Mouse (Mus musculus): ENCODE results near the gene Gm28048.

Gene Gm28048

GRCm38 (mm10) chr11:22861315-22861714 is 120.6 kb downstream of the Gm28048 start:
- DNase-seq (ENCODE audit: low read depth in 2 of 2, low spot score in 2 of 2) = no peak

- no peak for DNase-seq (ENCODE audit: low read depth in 2 of 2, low spot score in 2 of 2)
Observed at GRCm38 (mm10) chr11:22860335-22861227, 121.3 kb downstream of the Gm28048 start, which contains the start of gene B3gnt2. Gene B3gnt2 (minus strand): TSS chr11:22860961.

- peak; percentile 73 to 83 for DNase-seq (ENCODE audit: low read depth in 2 of 2, low spot score in 2 of 2)
Observed at GRCm38 (mm10) chr11:22859633-22860334, 122.1 kb downstream of the Gm28048 start.

- peak in 1 of 2 experiments; percentile 40 for DNase-seq (ENCODE audit: low read depth in 2 of 2, low spot score in 2 of 2)
Observed at GRCm38 (mm10) chr11:22859301-22859632, 122.6 kb downstream of the Gm28048 start.

GRCm38 (mm10) chr11:22858441-22859300 is 123.2 kb downstream of the Gm28048 start:
- peak; percentile 44 to 48 for DNase-seq (ENCODE audit: low read depth in 2 of 2, low spot score in 2 of 2)

- DNase-seq (ENCODE audit: low read depth in 2 of 2, low spot score in 2 of 2) = no peak
Observed at GRCm38 (mm10) chr11:22857705-22858440, 124.0 kb downstream of the Gm28048 start.

GRCm38 (mm10) chr11:22857106-22857704 is 124.7 kb downstream of the Gm28048 start:
- DNase-seq (ENCODE audit: low read depth in 2 of 2, low spot score in 2 of 2) = no peak

GRCm38 (mm10) chr11:22856371-22856965 is 125.4 kb downstream of the Gm28048 start:
- DNase-seq (ENCODE audit: low read depth in 2 of 2, low spot score in 2 of 2) = no peak

GRCm38 (mm10) chr11:22854571-22854970 is 127.3 kb downstream of the Gm28048 start:
- no peak for DNase-seq (ENCODE audit: low read depth in 2 of 2, low spot score in 2 of 2)

- DNase-seq (ENCODE audit: low read depth in 2 of 2, low spot score in 2 of 2) = no peak
Observed at GRCm38 (mm10) chr11:22853477-22854157, 128.3 kb downstream of the Gm28048 start.

GRCm38 (mm10) chr11:22852510-22852909 is 129.4 kb downstream of the Gm28048 start:
- DNase-seq (ENCODE audit: low read depth in 2 of 2, low spot score in 2 of 2) = no peak

GRCm38 (mm10) chr11:22851416-22851815 is 130.5 kb downstream of the Gm28048 start:
- DNase-seq (ENCODE audit: low read depth in 2 of 2, low spot score in 2 of 2) = no peak

- DNase-seq (ENCODE audit: low read depth in 2 of 2, low spot score in 2 of 2) = no peak
Observed at GRCm38 (mm10) chr11:22850077-22850476, 131.8 kb downstream of the Gm28048 start.

GRCm38 (mm10) chr11:22848649-22849195 is 133.2 kb downstream of the Gm28048 start:
- DNase-seq (ENCODE audit: low read depth in 2 of 2, low spot score in 2 of 2) = no peak

- no peak for DNase-seq (ENCODE audit: low read depth in 2 of 2, low spot score in 2 of 2)
Observed at GRCm38 (mm10) chr11:22847732-22848648, 133.9 kb downstream of the Gm28048 start.

- DNase-seq (ENCODE audit: low read depth in 2 of 2, low spot score in 2 of 2) = no peak
Observed at GRCm38 (mm10) chr11:22846960-22847731, 134.7 kb downstream of the Gm28048 start.

Data from CD8-positive naive resting alpha-beta T cell, adult 2 months (primary cell).